Mouse (Mus musculus) forebrain, embryonic 16.5 days (tissue): ENCODE measurements around the gene Insr. TPM values are rescaled to one million over a fixed set of nuclear protein-coding genes. Genes with fewer than 3 reads are reported as not detected.
"Not testable (repeated sequence)": the region's sequence is repeated elsewhere in the genome, so short reads cannot be mapped to it uniquely, and the experiment has no call there.

Experiments used
- ATAC-seq: fragments of 200-750 bp; cut with Nextera tagmentation; 2 replicates; pipeline ENCODE4 v1.8.0; 2017; ENCODE audit warnings: mild to moderate bottlenecking, moderate library complexity
- H3K27ac ChIP-seq: fragments of 300-500 bp; sonication (generic); 2 replicates; pipeline ENCODE4 v1.5.1; 2014; ENCODE audit warnings: low read length, control low read depth
- H3K27me3 ChIP-seq: fragments of 300-500 bp; sonication (generic); replicated peaks from 2 replicates; pipeline ENCODE4 v1.6.1; 2014; ENCODE audit warnings: low read length; ENCODE audit not compliant: control insufficient read depth, insufficient read depth
- H3K36me3 ChIP-seq: fragments of 300-500 bp; sonication (generic); 2 replicates; pipeline ENCODE4 v1.6.1; 2014; ENCODE audit not compliant: control insufficient read depth, insufficient read depth
- H3K4me1 ChIP-seq: fragments of 300-500 bp; sonication (generic); replicated peaks from 2 replicates; pipeline ENCODE4 v1.6.1; 2014; ENCODE audit warnings: low read length; ENCODE audit not compliant: control insufficient read depth, insufficient read depth
- H3K4me2 ChIP-seq: fragments of 300-500 bp; sonication (generic); 2 replicates; pipeline ENCODE4 v1.6.1; 2014; ENCODE audit warnings: mild to moderate bottlenecking, low read length, control low read depth
- H3K4me3 ChIP-seq: fragments of 300-500 bp; sonication (generic); replicated peaks from 2 replicates; pipeline ENCODE4 v1.5.1; 2014; ENCODE audit warnings: mild to moderate bottlenecking, low read length, control low read depth
- H3K9ac ChIP-seq: fragments of 300-500 bp; sonication (generic); replicated peaks from 2 replicates; pipeline ENCODE4 v1.6.1; 2014; ENCODE audit warnings: low read depth, low read length, control low read depth
- H3K9me3 ChIP-seq: fragments of 300-500 bp; sonication (generic); 2 replicates; pipeline ENCODE4 v1.6.1; 2016; ENCODE audit warnings: low read length; ENCODE audit not compliant: control insufficient read depth
- WGBS: fragments of 180-500 bp; shearing (Covaris S2); extraction: QIAGEN DNeasy Blood & Tissue Kit; methylation state at CpG from one replicate; pipeline ENCODE4 v1.1.7; 2014; 5-methylcytosine and 5-hydroxymethylcytosine counted together
- polyA plus RNA-seq: library from polyadenylated mRNA; unstranded; fragments of >200 nt; fragmentation: Nextera tagmentation; extraction: Ambion mirVana; gene quantifications from 2 replicates; pipeline ENCODE4 v1.2.1, GENCODE M21; 2015

The Insr gene
- polyA plus RNA-seq, 1 experiment from 2014 or later = 66.7 TPM

- Histone ChIP-seq H3K4me1 (no peaks in the 10 kb centered on the region), H3K9me3 (no peaks in the 10 kb centered on the region), H3K9ac (no peak overlapping the region), H3K36me3 (peaks cover 14% of the 10 kb centered on the region), H3K4me2 (no peak overlapping the region), H3K27ac (no peak overlapping the region), H3K4me3 (no peak overlapping the region), H3K27me3 (no peaks in the 10 kb centered on the region)
- ATAC-seq = no peak
- 91% methylated on average over 3 of the region's 3 CpGs for WGBS
Measured at GRCm38 (mm10) chr8:3204758-3205443, 74.5 kb downstream of the Insr start.

GRCm38 (mm10) chr8:3202792-3203191 is 76.6 kb downstream of the Insr start:
- no peak overlapping the region for H3K4me3 ChIP-seq
- H3K4me1 ChIP-seq = no peaks in the 10 kb centered on the region
- peaks cover 20% of the 10 kb centered on the region for H3K36me3 ChIP-seq
- H3K9ac ChIP-seq = no peak overlapping the region
- WGBS = 95% methylated on average over 7 of the region's 7 CpGs
- H3K9me3 ChIP-seq = no peaks in the 10 kb centered on the region
- ATAC-seq = no peak
- H3K4me2 ChIP-seq = no peak overlapping the region
- no peak overlapping the region for H3K27ac ChIP-seq
- H3K27me3 ChIP-seq = no peaks in the 10 kb centered on the region

- H3K36me3 ChIP-seq = peaks cover 48% of the 10 kb centered on the region
- not testable (repeated sequence) for ATAC-seq, H3K9me3 ChIP-seq, H3K9ac ChIP-seq, H3K4me3 ChIP-seq, H3K27me3 ChIP-seq, H3K4me1 ChIP-seq, H3K4me2 ChIP-seq, H3K27ac ChIP-seq
Measured at GRCm38 (mm10) chr8:3194297-3194696, 85.1 kb downstream of the Insr start.

DNA sequence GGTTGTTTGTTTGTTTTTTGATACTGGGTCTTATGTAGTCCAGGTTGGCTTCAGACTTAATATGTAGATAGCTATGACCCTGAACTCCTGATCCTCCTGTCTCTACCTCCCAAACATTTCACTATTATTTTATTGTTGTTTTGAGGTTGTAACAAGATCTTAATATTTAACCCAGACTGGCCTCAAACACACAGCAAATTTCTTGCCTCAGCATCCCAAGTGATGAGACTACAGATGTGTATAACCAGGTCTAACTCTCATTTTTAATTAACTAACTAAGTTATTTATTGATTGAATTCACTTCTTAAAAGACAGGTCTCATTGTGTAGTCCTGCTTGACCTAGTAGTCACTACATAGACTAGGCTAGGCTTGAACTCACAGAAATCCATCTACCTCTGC is 88.4 kb downstream of the Insr start:
- peaks cover 49% of the 10 kb centered on the region for H3K36me3 ChIP-seq
- no peak overlapping the region for H3K4me3 ChIP-seq
- no peak overlapping the region for H3K4me2 ChIP-seq
- H3K27ac ChIP-seq = no peak overlapping the region
- H3K9me3 ChIP-seq = peaks cover 5% of the 10 kb centered on the region; the same call in 1 of the 2 replicates
- H3K4me1 ChIP-seq = no peaks in the 10 kb centered on the region
- H3K27me3 ChIP-seq = no peaks in the 10 kb centered on the region
- H3K9ac ChIP-seq = no peak overlapping the region
- no peak for ATAC-seq

DNA sequence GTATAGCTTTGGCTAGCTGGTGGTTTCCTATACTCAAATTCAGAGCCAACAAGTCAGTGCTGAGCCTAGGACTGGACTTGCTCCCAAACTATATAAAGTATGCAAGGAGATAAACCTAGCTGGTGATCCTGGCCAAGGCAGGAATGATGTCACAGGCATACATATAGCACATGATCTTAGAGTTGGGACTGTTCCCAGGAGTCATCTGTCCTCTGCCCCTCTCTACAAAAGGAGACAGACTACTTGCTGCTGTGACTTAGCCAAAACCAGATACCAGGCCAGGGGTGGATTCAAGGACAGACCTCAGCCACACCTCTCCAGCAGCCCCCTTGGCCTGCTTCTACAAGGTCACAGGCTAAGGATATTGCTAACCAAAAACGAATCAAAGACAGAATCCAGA is 92.0 kb downstream of the Insr start:
- no peak for ATAC-seq
- WGBS = 80% methylated on average over 1 of the region's 1 CpGs
- no peak overlapping the region for H3K27ac ChIP-seq
- H3K27me3 ChIP-seq = no peaks in the 10 kb centered on the region
- H3K4me2 ChIP-seq = no peak overlapping the region
- no peaks in the 10 kb centered on the region for H3K4me1 ChIP-seq
- no peak overlapping the region for H3K4me3 ChIP-seq
- H3K9ac ChIP-seq = no peak overlapping the region
- no peaks in the 10 kb centered on the region for H3K9me3 ChIP-seq
- H3K36me3 ChIP-seq = peaks cover 28% of the 10 kb centered on the region

DNA sequence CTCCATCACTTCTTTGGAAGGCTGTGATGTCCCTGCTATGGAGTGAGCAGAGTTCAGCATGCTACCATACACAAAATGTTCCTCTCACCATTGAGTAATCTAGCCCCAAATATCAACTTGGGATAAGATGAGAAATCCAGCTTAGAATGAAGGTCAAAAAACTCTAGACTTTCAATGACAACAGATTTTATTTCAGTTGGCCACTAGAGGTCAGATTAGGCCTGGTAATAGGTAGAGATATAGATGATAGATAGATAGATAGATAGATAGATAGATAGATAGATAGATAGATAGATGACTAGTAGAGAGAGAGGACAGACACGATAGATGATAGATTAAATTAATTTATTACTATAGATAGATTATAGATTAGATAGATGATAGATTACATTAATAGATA is 99.5 kb downstream of the Insr start:
- ATAC-seq = no peak
- Histone ChIP-seq H3K9me3 (no peaks in the 10 kb centered on the region), H3K4me3 (no peak overlapping the region), H3K36me3 (peaks cover 20% of the 10 kb centered on the region), H3K27ac (no peak overlapping the region), H3K9ac (no peak overlapping the region), H3K4me2 (no peak overlapping the region), H3K4me1 (no peaks in the 10 kb centered on the region), H3K27me3 (no peaks in the 10 kb centered on the region)
- 85% methylated on average over 1 of the region's 1 CpGs for WGBS

DNA sequence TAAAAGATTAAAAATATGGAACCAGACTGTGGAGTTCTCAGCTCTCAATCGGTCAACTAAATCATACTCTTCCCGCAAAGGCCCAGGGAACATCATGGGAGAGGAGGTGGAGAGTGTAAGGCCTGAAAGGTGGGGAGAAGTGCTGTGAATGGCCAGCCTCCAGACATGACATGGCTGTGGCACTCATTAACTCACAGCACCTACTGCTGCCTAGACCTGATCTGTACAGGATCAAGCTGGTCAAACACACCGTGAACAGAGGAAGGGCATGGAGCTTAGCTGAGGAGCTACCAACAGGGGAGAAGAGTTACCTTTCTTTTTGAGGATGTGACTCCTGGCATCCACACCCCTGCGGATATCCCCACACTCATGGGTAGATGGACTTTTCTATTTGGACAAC is 102.0 kb downstream of the Insr start:
- Histone ChIP-seq H3K4me1 (no peaks in the 10 kb centered on the region), H3K9ac (no peak overlapping the region), H3K27ac (no peak overlapping the region), H3K4me3 (no peak overlapping the region), H3K27me3 (no peaks in the 10 kb centered on the region), H3K36me3 (peaks cover 36% of the 10 kb centered on the region), H3K9me3 (0 out of 2 replicates have a peak, but pooled peaks cover 2% of the 10 kb centered on the region), H3K4me2 (no peak overlapping the region)
- WGBS = 95% methylated on average over 4 of the region's 4 CpGs
- ATAC-seq = no peak

DNA sequence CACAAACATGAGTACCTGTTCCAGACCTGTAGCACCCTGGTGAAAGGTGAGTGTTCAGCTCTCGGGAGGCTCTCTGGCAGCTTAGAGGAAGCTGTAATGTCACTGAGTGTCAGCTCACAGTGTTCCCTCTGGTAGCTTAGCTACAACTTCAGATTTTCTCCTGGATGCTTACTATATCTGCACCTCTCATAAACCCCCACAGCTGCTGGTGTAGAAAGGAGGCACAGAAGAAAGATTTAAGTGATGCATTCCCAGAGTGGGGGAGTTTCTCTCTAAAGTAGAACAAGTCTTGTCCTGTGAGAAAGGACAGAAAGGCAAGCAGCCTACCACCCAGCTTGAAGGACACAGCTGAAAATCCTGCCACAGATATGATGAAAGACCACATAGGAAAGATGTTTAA is 107.2 kb downstream of the Insr start:
- Histone ChIP-seq H3K27ac (no peak overlapping the region), H3K4me1 (no peaks in the 10 kb centered on the region), H3K9me3 (0 out of 2 replicates have a peak, but pooled peaks cover 2% of the 10 kb centered on the region), H3K4me2 (no peak overlapping the region), H3K36me3 (peaks cover 64% of the 10 kb centered on the region), H3K4me3 (no peak overlapping the region), H3K9ac (no peak overlapping the region), H3K27me3 (no peaks in the 10 kb centered on the region)
- WGBS = 90% methylated on average over 1 of the region's 1 CpGs
- no peak for ATAC-seq

GRCm38 (mm10) chr8:3146506-3146905 is 132.9 kb downstream of the Insr start:
- no peak for ATAC-seq
- no peak overlapping the region for H3K4me2 ChIP-seq
- H3K36me3 ChIP-seq = no peaks in the 10 kb centered on the region
- no peak overlapping the region for H3K27ac ChIP-seq
- no peak overlapping the region for H3K9ac ChIP-seq
- no peak overlapping the region for H3K4me3 ChIP-seq
- H3K27me3 ChIP-seq = no peaks in the 10 kb centered on the region
- WGBS = 71% methylated on average over 1 of the region's 1 CpGs
- H3K9me3 ChIP-seq = no peaks in the 10 kb centered on the region
- H3K4me1 ChIP-seq = no peaks in the 10 kb centered on the region

GRCm38 (mm10) chr8:3100416-3100815 is 179.0 kb downstream of the Insr start:
- WGBS = 88% methylated on average over 5 of the region's 5 CpGs
- H3K36me3 ChIP-seq, H3K27ac ChIP-seq, H3K4me1 ChIP-seq, H3K9me3 ChIP-seq, H3K27me3 ChIP-seq, ATAC-seq, H3K9ac ChIP-seq, H3K4me2 ChIP-seq, H3K4me3 ChIP-seq: not testable (repeated sequence)
